Mouse (Mus musculus) kidney, adult 18-20 months (tissue): ENCODE results near the gene Armc2.
"Not testable (repeated sequence)": the region's sequence is repeated elsewhere in the genome, so short reads cannot be mapped to it uniquely, and the experiment has no call there.

Experiments used
- DNase-seq: peaks from one replicate; pipeline ENCODE4 v3.0.0; 2021

The Armc2 gene

GRCm38 (mm10) chr10:41962725-41963124, 55.5 kb downstream of the Armc2 start:
- DNase-seq, result no peak

GRCm38 (mm10) chr10:41959808-41960207, 58.4 kb downstream of the Armc2 start:
- DNase-seq, result no peak

GRCm38 (mm10) chr10:41958677-41959274, 59.5 kb downstream of the Armc2 start:
- no peak for DNase-seq

- DNase-seq, result no peak
These were observed 60.6 kb downstream of the Armc2 start for GRCm38 (mm10) chr10:41957421-41958225.

GRCm38 (mm10) chr10:41953528-41953864, 64.7 kb downstream of the Armc2 start:
- no peak for DNase-seq

GRCm38 (mm10) chr10:41952850-41953527, 65.3 kb downstream of the Armc2 start:
- no peak for DNase-seq

GRCm38 (mm10) chr10:41952354-41952753, 65.9 kb downstream of the Armc2 start:
- DNase-seq, result not testable (repeated sequence)

GRCm38 (mm10) chr10:41939090-41939489, 79.2 kb downstream of the Armc2 start:
- DNase-seq, result no peak

GRCm38 (mm10) chr10:41937176-41937575, 81.1 kb downstream of the Armc2 start:
- no peak for DNase-seq

- no peak for DNase-seq
These were observed 82.1 kb downstream of the Armc2 start for GRCm38 (mm10) chr10:41936100-41936499.

GRCm38 (mm10) chr10:41935476-41935829, 82.8 kb downstream of the Armc2 start:
- no peak for DNase-seq

- peak; percentile 92 for DNase-seq
These were observed 83.4 kb downstream of the Armc2 start for GRCm38 (mm10) chr10:41934633-41935475.

GRCm38 (mm10) chr10:41933536-41933935, 84.7 kb downstream of the Armc2 start:
- peak; percentile 61 for DNase-seq

- no peak for DNase-seq
These were observed 85.3 kb downstream of the Armc2 start for GRCm38 (mm10) chr10:41932943-41933342.

GRCm38 (mm10) chr10:41931962-41932361, 86.3 kb downstream of the Armc2 start:
- DNase-seq, result no peak

- no peak for DNase-seq
These were observed 87.3 kb downstream of the Armc2 start for GRCm38 (mm10) chr10:41930966-41931365.

- DNase-seq, result no peak
These were observed 91.5 kb downstream of the Armc2 start for GRCm38 (mm10) chr10:41926726-41927125.

- DNase-seq, result no peak
These were observed 105.8 kb downstream of the Armc2 start for GRCm38 (mm10) chr10:41912290-41912994.

GRCm38 (mm10) chr10:41908899-41909298, 109.3 kb downstream of the Armc2 start:
- no peak for DNase-seq

- no peak for DNase-seq
These were observed 110.3 kb downstream of the Armc2 start for GRCm38 (mm10) chr10:41907950-41908349.

- no peak for DNase-seq
These were observed 110.8 kb downstream of the Armc2 start for GRCm38 (mm10) chr10:41907473-41907872.

GRCm38 (mm10) chr10:41901864-41902263, 116.4 kb downstream of the Armc2 start:
- DNase-seq, result no peak
